Mouse (Mus musculus) CH12.LX (cell line): ENCODE data around the gene Pcgf1. TPM values are rescaled to one million over a fixed set of nuclear protein-coding genes. Genes with fewer than 3 reads are reported as not detected.

ENCODE experiments used
- DNase-seq: peaks from one replicate; pipeline ENCODE4 v3.0.0-alpha.2; 2013; ENCODE audit errors: extremely low read depth
- H3K27ac ChIP-seq: 2 replicates; pipeline ENCODE4 v1.5.1; 2012; ENCODE audit warnings: low read depth, mild to moderate bottlenecking, control low read depth, moderate library complexity; ENCODE audit not compliant: insufficient read depth
- H3K27me3 ChIP-seq: replicated peaks from 2 replicates; pipeline ENCODE3; 2012; ENCODE audit warnings: inconsistent platforms
- H3K36me3 ChIP-seq, 2 experiments: replicated peaks in 1 of 2; 2 replicates each; pipeline versions ENCODE3 to v1.6.1; 2012; ENCODE audit warnings: inconsistent platforms in 1 of 2, low read length in 1 of 2, mild to moderate bottlenecking in 1 of 2, mixed read lengths in 1 of 2, moderate library complexity in 1 of 2; ENCODE audit not compliant: control insufficient read depth in 1 of 2, insufficient read depth in 1 of 2
- H3K4me1 ChIP-seq, 2 experiments: 2 replicates each; pipeline ENCODE4 v1.6.1; 2012; ENCODE audit warnings: inconsistent platforms in 1 of 2, moderate library complexity in 1 of 2; ENCODE audit not compliant: insufficient read depth in 2 of 2, control insufficient read depth in 1 of 2
- H3K4me2 ChIP-seq: 2 replicates; pipeline ENCODE4 v1.6.1; 2012; ENCODE audit warnings: low read depth, mild to moderate bottlenecking, control low read depth; ENCODE audit not compliant: poor library complexity, insufficient read depth, severe bottlenecking
- H3K4me3 ChIP-seq, 3 experiments: fragments of 150-350 bp in 1 of 3; sonication (generic) in 1 of 3; replicated peaks in 1 of 3; 2 replicates each; pipeline versions ENCODE3 to v1.5.1; 2011 to 2012; ENCODE audit warnings: low read depth in 2 of 3, low read length in 2 of 3, mild to moderate bottlenecking in 2 of 3, moderate library complexity in 2 of 3, control low read depth in 1 of 3, improper control_type of control experiment in 1 of 3, inconsistent platforms in 1 of 3, mixed read lengths in 1 of 3; ENCODE audit not compliant: poor library complexity in 1 of 3
- H3K79me2 ChIP-seq: replicated peaks from 2 replicates; pipeline ENCODE4 v1.6.1; 2012; ENCODE audit warnings: mild to moderate bottlenecking, moderate library complexity; ENCODE audit not compliant: control insufficient read depth, poor library complexity, insufficient read depth, severe bottlenecking; ENCODE audit errors: extremely low read depth
- H3K9ac ChIP-seq: 2 replicates; pipeline ENCODE4 v1.6.1; 2012; ENCODE audit warnings: low read depth, mild to moderate bottlenecking, control low read depth, moderate library complexity; ENCODE audit not compliant: insufficient read depth
- H3K9me3 ChIP-seq: replicated peaks from 2 replicates; pipeline ENCODE3; 2012; ENCODE audit warnings: low read length, inconsistent platforms, mixed read lengths
- BHLHE40 ChIP-seq: IDR thresholded peaks from 2 replicates; pipeline ENCODE4 v1.6.1; 2011; ENCODE audit warnings: mild to moderate bottlenecking, low read depth, low read length, improper control_type of control experiment
- CHD1 ChIP-seq: IDR thresholded peaks from 2 replicates; pipeline ENCODE4 v1.6.1; 2012; ENCODE audit warnings: low read depth, low read length, improper control_type of control experiment, inconsistent platforms
- CHD2 ChIP-seq: IDR thresholded peaks from 2 replicates; pipeline ENCODE4 v1.6.1; 2011; ENCODE audit warnings: low read length, improper control_type of control experiment
- CTCF ChIP-seq, 2 experiments: IDR thresholded peaks in 1 of 2; conservative IDR thresholded peaks in 1 of 2; 2 replicates each; pipeline ENCODE4 v1.5.1; 2011 to 2012; ENCODE audit warnings: low read depth in 2 of 2, low read length in 2 of 2, improper control_type of control experiment in 1 of 2, inconsistent platforms in 1 of 2, mild to moderate bottlenecking in 1 of 2, moderate library complexity in 1 of 2
- E2F4 ChIP-seq: IDR thresholded peaks from 2 replicates; pipeline ENCODE4 v1.6.1; 2011; ENCODE audit warnings: low read depth, low read length, improper control_type of control experiment; ENCODE audit not compliant: insufficient replicate concordance
- ELF1 ChIP-seq: IDR thresholded peaks from 2 replicates; pipeline ENCODE4 v1.6.1; 2014; ENCODE audit warnings: low read depth, mild to moderate bottlenecking, inconsistent platforms, low read length, improper control_type of control experiment
- EP300 ChIP-seq: IDR thresholded peaks from 2 replicates; pipeline ENCODE4 v1.6.1; 2011; ENCODE audit warnings: low read length, improper control_type of control experiment
- ETS1 ChIP-seq: conservative IDR thresholded peaks from 2 replicates; pipeline ENCODE4 v1.6.1; 2012; ENCODE audit warnings: low read depth, mild to moderate bottlenecking, inconsistent platforms, low read length, improper control_type of control experiment, moderate library complexity
- GABPA ChIP-seq: IDR thresholded peaks from 2 replicates; pipeline ENCODE4 v1.6.1; 2012; ENCODE audit warnings: low read depth, low read length, improper control_type of control experiment, inconsistent platforms; ENCODE audit not compliant: insufficient replicate concordance
- HCFC1 ChIP-seq: IDR thresholded peaks from 2 replicates; pipeline ENCODE4 v1.6.1; 2012; ENCODE audit warnings: low read depth, mild to moderate bottlenecking, inconsistent platforms, low read length, improper control_type of control experiment
- IRF4 ChIP-seq: IDR thresholded peaks from 2 replicates; pipeline ENCODE4 v1.6.1; 2014; ENCODE audit warnings: low read depth, mild to moderate bottlenecking, inconsistent platforms, low read length, improper control_type of control experiment
- JUN ChIP-seq: IDR thresholded peaks from 2 replicates; pipeline ENCODE4 v1.6.1; 2011; ENCODE audit warnings: low read depth, mild to moderate bottlenecking, low read length, improper control_type of control experiment, moderate library complexity; ENCODE audit not compliant: insufficient read depth
- JUND ChIP-seq: conservative IDR thresholded peaks from 2 replicates; pipeline ENCODE4 v1.6.1; 2011; ENCODE audit warnings: low read depth, low read length, improper control_type of control experiment
- KAT2A ChIP-seq: IDR thresholded peaks from 2 replicates; pipeline ENCODE4 v1.6.1; 2012; ENCODE audit warnings: low read length, improper control_type of control experiment, inconsistent platforms; ENCODE audit not compliant: insufficient replicate concordance
- MAFK ChIP-seq: IDR thresholded peaks from 2 replicates; pipeline ENCODE4 v1.6.1; 2011; ENCODE audit warnings: low read length, improper control_type of control experiment; ENCODE audit not compliant: insufficient replicate concordance
- MAX ChIP-seq: IDR thresholded peaks from 2 replicates; pipeline ENCODE4 v1.6.1; 2011; ENCODE audit warnings: low read length, improper control_type of control experiment
- MAZ ChIP-seq: IDR thresholded peaks from 2 replicates; pipeline ENCODE4 v1.6.1; 2012; ENCODE audit warnings: low read depth, mild to moderate bottlenecking, inconsistent platforms, low read length, improper control_type of control experiment, moderate library complexity
- MEF2A ChIP-seq: IDR thresholded peaks from 2 replicates; pipeline ENCODE4 v1.6.1; 2014; ENCODE audit warnings: low read depth, mild to moderate bottlenecking, inconsistent platforms, low read length, improper control_type of control experiment, borderline replicate concordance
- MXI1 ChIP-seq: IDR thresholded peaks from 2 replicates; pipeline ENCODE4 v1.6.1; 2011; ENCODE audit warnings: mild to moderate bottlenecking, low read depth, low read length, improper control_type of control experiment
- MYC ChIP-seq: IDR thresholded peaks from 2 replicates; pipeline ENCODE4 v1.6.1; 2011; ENCODE audit warnings: low read depth, mild to moderate bottlenecking, improper control_type of control experiment, low read length
- NELFE ChIP-seq: IDR thresholded peaks from 2 replicates; pipeline ENCODE4 v1.6.1; 2011; ENCODE audit warnings: low read depth, low read length, improper control_type of control experiment
- NRF1 ChIP-seq: IDR thresholded peaks from 2 replicates; pipeline ENCODE4 v1.6.1; 2014; ENCODE audit warnings: low read depth, mild to moderate bottlenecking, inconsistent platforms, low read length, improper control_type of control experiment, moderate library complexity
- PAX5 ChIP-seq: IDR thresholded peaks from 2 replicates; pipeline ENCODE4 v1.6.1; 2012; ENCODE audit warnings: low read length, inconsistent platforms, mixed read lengths
- POLR2A ChIP-seq: IDR thresholded peaks from 2 replicates; pipeline ENCODE4 v1.6.1; 2011; ENCODE audit warnings: low read depth, mild to moderate bottlenecking, improper control_type of control experiment, low read length
- POLR2AphosphoS2 ChIP-seq: IDR thresholded peaks from 2 replicates; pipeline ENCODE4 v1.6.1; 2011; ENCODE audit warnings: low read depth, low read length, improper control_type of control experiment
- RAD21 ChIP-seq: IDR thresholded peaks from 2 replicates; pipeline ENCODE4 v1.6.1; 2011; ENCODE audit warnings: low read depth, mild to moderate bottlenecking, low read length, improper control_type of control experiment, moderate library complexity
- RCOR1 ChIP-seq: conservative IDR thresholded peaks from 2 replicates; pipeline ENCODE4 v1.6.1; 2012; ENCODE audit warnings: low read depth, mild to moderate bottlenecking, inconsistent platforms, low read length, improper control_type of control experiment
- SIN3A ChIP-seq: IDR thresholded peaks from 2 replicates; pipeline ENCODE4 v1.6.1; 2012; ENCODE audit warnings: low read length, improper control_type of control experiment, inconsistent platforms
- SMC3 ChIP-seq: IDR thresholded peaks from 2 replicates; pipeline ENCODE4 v1.6.1; 2011; ENCODE audit warnings: low read depth, low read length, improper control_type of control experiment
- TBP ChIP-seq: conservative IDR thresholded peaks from 2 replicates; pipeline ENCODE4 v1.6.1; 2011; ENCODE audit warnings: low read depth, low read length, improper control_type of control experiment
- TCF12 ChIP-seq: IDR thresholded peaks from 2 replicates; pipeline ENCODE4 v1.6.1; 2014; ENCODE audit warnings: low read depth, mild to moderate bottlenecking, inconsistent platforms, low read length, improper control_type of control experiment
- UBTF ChIP-seq: IDR thresholded peaks from 2 replicates; pipeline ENCODE4 v1.6.1; 2012; ENCODE audit warnings: low read depth, mild to moderate bottlenecking, inconsistent platforms, low read length, improper control_type of control experiment, moderate library complexity
- USF1 ChIP-seq: IDR thresholded peaks from 2 replicates; pipeline ENCODE4 v1.6.1; 2014; ENCODE audit warnings: low read depth, mild to moderate bottlenecking, inconsistent platforms, low read length, improper control_type of control experiment
- USF2 ChIP-seq: conservative IDR thresholded peaks from 2 replicates; pipeline ENCODE4 v1.6.1; 2011; ENCODE audit warnings: low read depth, low read length, improper control_type of control experiment
- ZC3H11A ChIP-seq: IDR thresholded peaks from 2 replicates; pipeline ENCODE4 v1.6.1; 2012; ENCODE audit warnings: low read depth, mild to moderate bottlenecking, inconsistent platforms, low read length, improper control_type of control experiment
- ZKSCAN1 ChIP-seq: IDR thresholded peaks from 2 replicates; pipeline ENCODE4 v1.6.1; 2012; ENCODE audit warnings: low read depth, inconsistent platforms, low read length, improper control_type of control experiment, borderline replicate concordance
- ZMIZ1 ChIP-seq: IDR thresholded peaks from 2 replicates; pipeline ENCODE4 v1.6.1; 2012; ENCODE audit warnings: low read depth, mild to moderate bottlenecking, inconsistent platforms, low read length, improper control_type of control experiment
- ZNF384 ChIP-seq: IDR thresholded peaks from 2 replicates; pipeline ENCODE4 v1.6.1; 2012; ENCODE audit warnings: low read depth, low read length, improper control_type of control experiment, inconsistent platforms
- dilution Hi-C: fragments of 300-500 bp; cut with MboI; formaldehyde crosslinking; loops from 2 replicates; pipeline ENCODE4 v1.14.3; 2020; ENCODE audit warnings: low sequenced_read_pairs; ENCODE audit not compliant: extremely low pct_unique_long_range_greater_than_20kb, extremely low pct_ligation_motif_present
- in situ Hi-C: fragments of 300-500 bp; cut with MboI; formaldehyde crosslinking; loops from 3 replicates; pipeline ENCODE4 v1.14.3; 2019; ENCODE audit warnings: low sequenced_read_pairs, low pct_ligation_motif_present, low pct_unique_long_range_greater_than_20kb, mixed read lengths
- polyA plus RNA-seq: library from polyadenylated mRNA; unstranded; fragments of >175 nt; gene quantifications from 2 replicates; pipeline ENCODE4 v1.2.1, GENCODE M21; 2012; ENCODE audit warnings: low read depth; ENCODE audit not compliant: insufficient read length
- total RNA-seq, 2 experiments: library from RNA; depleted of rRNA; stranded (reverse); fragments of 300-350 nt in 1 of 2; fragments of >200 nt in 1 of 2; gene quantifications; 2 replicates each; pipeline ENCODE4 v1.2.3; 2012 to 2014

Gene Pcgf1
- total and polyA plus RNA-seq, 3 experiments, result 12.4 to 16.6 (median 12.5) TPM

GRCm38 (mm10) chr6:83032769-83033191, 44.9 kb upstream of the Pcgf1 start:
- DNase-seq, result no peak
- Histone ChIP-seq H3K27ac (no peak overlapping the region), H3K27me3 (peaks cover 8% of the 10 kb centered on the region), H3K79me2 (peaks cover 3% of the 10 kb centered on the region), H3K9ac (peak overlapping the region; percentile 74), H3K36me3 (peaks cover 13 to 35% of the 10 kb centered on the region in 2 experiments), H3K4me1 (peaks cover 12 to 53% of the 10 kb centered on the region in 2 experiments), H3K4me2 (peak overlapping the region; percentile 77), H3K4me3 (peak overlapping the region; percentile 64 to 90 (median 80)), H3K9me3 (no peaks in the 10 kb centered on the region)
- in situ Hi-C loops (no loop called here), dilution Hi-C loops (no loop called here)
- TF ChIP-seq EP300, result no peak
- TF ChIP-seq ZNF384, result no peak
- 0 out of 2 replicates have a peak, but pooled peaks have one; percentile 9 for TF ChIP-seq IRF4
- peak in 1 of 2 experiments; percentile 12; a peak in 1 of 4 replicates for TF ChIP-seq CTCF (conservative IDR thresholded peaks at IDR 0.05 in 1 of 2, IDR thresholded peaks at IDR 0.05 in 1 of 2; ENCODE audit: low read depth in 2 of 2, low read length in 2 of 2)
- TF ChIP-seq MAX, result peak; percentile 32; the same call in 1 of the 2 replicates
- TF ChIP-seq SIN3A, result no peak
- 0 out of 2 replicates have a peak, but pooled peaks have one; percentile 41 for TF ChIP-seq MXI1
- no peak for TF ChIP-seq HCFC1
- TF ChIP-seq ZMIZ1, result no peak
- no peak for TF ChIP-seq JUND
- TF ChIP-seq GABPA, result no peak
- TF ChIP-seq BHLHE40, result 0 out of 2 replicates have a peak, but pooled peaks have one; percentile 22
- TF ChIP-seq NRF1, result no peak
- no peak for TF ChIP-seq TBP
- TF ChIP-seq ELF1, result no peak
- no peak for TF ChIP-seq JUN
- TF ChIP-seq CHD1, result no peak
- no peak for TF ChIP-seq RCOR1
- peak; percentile 5; the same call in 1 of the 2 replicates for TF ChIP-seq RAD21
- TF ChIP-seq CHD2, result no peak
- no peak for TF ChIP-seq MYC
- TF ChIP-seq SMC3, result no peak
- no peak for TF ChIP-seq KAT2A
- TF ChIP-seq MAZ, result no peak
- TF ChIP-seq NELFE, result no peak
- TF ChIP-seq USF2, result no peak
- no peak for TF ChIP-seq USF1
- no peak for TF ChIP-seq ZC3H11A
- TF ChIP-seq POLR2A, result no peak
- no peak for TF ChIP-seq MEF2A
- 0 out of 2 replicates have a peak, but pooled peaks have one; percentile 8 for TF ChIP-seq ETS1
- no peak for TF ChIP-seq TCF12
- TF ChIP-seq PAX5, result no peak
- TF ChIP-seq UBTF, result peak; percentile 76; the same call in 1 of the 2 replicates
- TF ChIP-seq POLR2AphosphoS2, result no peak
- no peak for TF ChIP-seq E2F4
- no peak for TF ChIP-seq MAFK
- TF ChIP-seq ZKSCAN1, result no peak
